Mouse (Mus musculus) forebrain, embryonic 11.5 days (tissue): ENCODE measurements around the gene Syt9. TPM values are rescaled to one million over a fixed set of nuclear protein-coding genes. Genes with fewer than 3 reads are reported as not detected.

Experiments
- ATAC-seq: fragments of 200-750 bp; cut with Nextera tagmentation; replicated peaks from 2 replicates; pipeline ENCODE4 v1.8.0; 2017; ENCODE audit warnings: moderate TSS enrichment; ENCODE audit not compliant: low FRiP score
- DNase-seq: peaks from one replicate; pipeline ENCODE4 v3.0.0-alpha.2; 2017; ENCODE audit warnings: low spot score
- H3K27ac ChIP-seq: fragments of 300-500 bp; sonication (generic); 2 replicates; pipeline ENCODE4 v1.5.1; 2014; ENCODE audit warnings: low read depth, low read length
- H3K27me3 ChIP-seq: fragments of 300-500 bp; sonication (generic); 2 replicates; pipeline ENCODE4 v1.6.1; 2014; ENCODE audit warnings: mild to moderate bottlenecking, low read length, mixed read lengths; ENCODE audit not compliant: control insufficient read depth, insufficient read depth
- H3K36me3 ChIP-seq: fragments of 300-500 bp; sonication (generic); 2 replicates; pipeline ENCODE4 v1.6.1; 2014; ENCODE audit warnings: mild to moderate bottlenecking, low read length, moderate library complexity, mixed read lengths; ENCODE audit not compliant: control insufficient read depth, insufficient read depth
- H3K4me1 ChIP-seq: fragments of 300-500 bp; sonication (generic); replicated peaks from 2 replicates; pipeline ENCODE4 v1.6.1; 2014; ENCODE audit warnings: low read length, mixed read lengths; ENCODE audit not compliant: control insufficient read depth, insufficient read depth
- H3K4me2 ChIP-seq: fragments of 300-500 bp; sonication (generic); 2 replicates; pipeline ENCODE4 v1.6.1; 2014; ENCODE audit warnings: low read depth, mild to moderate bottlenecking, low read length, moderate library complexity, mixed read lengths; ENCODE audit not compliant: severe bottlenecking
- H3K4me3 ChIP-seq: fragments of 300-500 bp; sonication (generic); 2 replicates; pipeline ENCODE4 v1.5.1; 2014; ENCODE audit warnings: low read depth, low read length
- H3K9ac ChIP-seq: fragments of 300-500 bp; sonication (generic); 2 replicates; pipeline ENCODE4 v1.6.1; 2014; ENCODE audit warnings: low read length
- H3K9me3 ChIP-seq: fragments of 300-500 bp; sonication (generic); 2 replicates; pipeline ENCODE4 v1.6.1; 2016; ENCODE audit warnings: low read length, mixed read lengths; ENCODE audit not compliant: control insufficient read depth
- WGBS: fragments of 180-500 bp; shearing (Covaris S2); extraction: QIAGEN DNeasy Blood & Tissue Kit; methylation state at CpG from one replicate; pipeline ENCODE4 v1.1.7; 2014; 5-methylcytosine and 5-hydroxymethylcytosine counted together
- polyA plus RNA-seq: library from polyadenylated mRNA; unstranded; fragments of >200 nt; fragmentation: Nextera tagmentation; extraction: Ambion mirVana; gene quantifications from 2 replicates; pipeline ENCODE4 v1.2.1, GENCODE M21; 2014

Syt9 gene
- 5.6 and 6.6 TPM in 2 replicates for polyA plus RNA-seq

DNA sequence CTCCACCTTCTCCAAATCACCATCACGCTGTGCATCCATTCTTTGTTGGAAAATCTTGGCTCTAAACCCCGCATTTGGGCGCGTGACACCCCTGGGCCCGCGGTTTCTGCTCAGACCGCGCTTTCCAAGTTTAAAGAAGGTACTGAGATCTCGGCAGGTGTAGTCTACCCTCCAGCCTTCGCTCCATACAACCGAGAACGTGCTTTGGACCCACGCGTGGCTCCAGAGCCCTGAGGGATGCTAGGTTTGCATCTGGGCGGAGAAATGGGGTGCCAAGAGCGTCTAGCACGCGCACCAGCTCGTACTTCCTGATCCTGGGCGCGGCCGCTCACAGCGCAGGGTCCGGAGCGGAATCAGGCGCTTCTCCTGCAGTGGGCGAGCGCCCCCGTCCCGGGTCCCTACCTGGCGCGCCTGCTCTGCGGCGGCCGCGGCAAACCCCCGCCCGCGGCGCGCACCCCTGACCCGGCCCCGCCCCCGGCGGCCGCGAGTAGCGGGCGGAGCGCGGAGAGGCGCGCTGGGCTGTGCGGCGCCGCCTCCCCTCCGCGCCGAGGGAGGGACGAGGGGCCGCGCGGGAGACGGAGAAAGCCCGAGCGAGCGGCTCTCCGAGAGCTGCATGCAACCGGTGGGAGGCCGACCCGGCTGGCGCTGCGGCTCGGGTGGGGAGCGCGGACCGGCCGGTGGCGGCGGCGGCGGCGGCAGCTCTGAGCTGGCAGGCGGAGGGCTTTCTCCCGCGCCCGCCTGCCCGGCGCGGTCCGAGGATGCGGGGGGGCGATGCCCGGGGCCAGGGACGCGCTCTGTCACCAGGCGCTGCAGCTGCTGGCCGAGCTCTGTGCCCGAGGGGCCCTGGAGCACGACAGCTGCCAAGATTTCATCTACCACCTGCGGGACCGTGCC is at the start of gene Syt9:
Gene Syt9 (plus strand): TSS at position 497 of the 894 bp plus-strand sequence.
- H3K4me2 ChIP-seq, result peak within 1 kb of the TSS; percentile 92
- peak within 1 kb of the TSS; percentile 67 for H3K4me3 ChIP-seq
- H3K27ac ChIP-seq, result no peak within 1 kb of the TSS
- DNase-seq (peak; percentile 75), ATAC-seq (peak; percentile 94)
- H3K27me3 ChIP-seq, result peaks cover 15% of the 10 kb centered on the region
- WGBS, result under 1% methylated on average over 76 of the region's 102 CpGs
- peak within 1 kb of the TSS; percentile 72 for H3K9ac ChIP-seq
- no peaks in the 10 kb centered on the region for H3K9me3 ChIP-seq
- no peaks in the 10 kb centered on the region for H3K36me3 ChIP-seq
- no peaks in the 10 kb centered on the region for H3K4me1 ChIP-seq

- no peaks in the 10 kb centered on the region for H3K4me1 ChIP-seq
- no peak overlapping the region for H3K9ac ChIP-seq
- H3K36me3 ChIP-seq, result no peaks in the 10 kb centered on the region
- no peak overlapping the region for H3K4me2 ChIP-seq
- H3K27me3 ChIP-seq, result no peaks in the 10 kb centered on the region
- 94% methylated on average over 5 of the region's 5 CpGs for WGBS
- DNase-seq (no peak), ATAC-seq (no peak)
- H3K27ac ChIP-seq, result no peak overlapping the region
- H3K9me3 ChIP-seq, result no peaks in the 10 kb centered on the region
- H3K4me3 ChIP-seq, result no peak overlapping the region
These were observed 31.5 kb upstream of the Syt9 start for GRCm38 (mm10) chr7:107339013-107339412.

DNA sequence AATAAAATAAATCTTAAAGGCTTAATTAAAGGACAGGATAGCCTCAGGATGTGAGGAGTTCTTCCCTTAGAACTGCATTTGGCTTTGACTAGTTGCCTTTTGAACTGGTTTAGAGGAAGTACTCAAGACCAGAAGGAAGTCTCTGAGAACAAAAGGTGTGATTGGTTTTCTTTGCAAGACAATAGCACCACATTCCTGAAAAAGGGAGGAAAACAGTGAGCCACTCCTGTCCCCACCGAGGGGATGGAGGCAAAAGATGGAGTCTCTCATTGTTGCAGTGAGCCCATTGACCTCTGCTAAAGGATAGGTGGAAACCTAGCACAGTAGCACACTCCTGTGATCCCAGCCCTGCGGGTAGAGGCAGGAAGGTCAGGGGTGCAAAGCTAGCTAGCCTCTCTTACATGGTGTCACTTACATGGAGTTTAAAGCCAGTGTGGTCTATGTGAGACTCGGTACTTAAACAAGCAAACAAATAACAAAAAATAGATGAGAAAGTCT is 30.9 kb upstream of the Syt9 start:
- H3K27ac ChIP-seq, result no peak overlapping the region
- no peak for ATAC-seq
- no peak for DNase-seq
- no peak overlapping the region for H3K4me2 ChIP-seq
- no peaks in the 10 kb centered on the region for H3K9me3 ChIP-seq
- H3K27me3 ChIP-seq, result no peaks in the 10 kb centered on the region
- no peaks in the 10 kb centered on the region for H3K4me1 ChIP-seq
- H3K36me3 ChIP-seq, result no peaks in the 10 kb centered on the region
- 51% methylated on average over 3 of the region's 3 CpGs for WGBS
- no peak overlapping the region for H3K9ac ChIP-seq
- H3K4me3 ChIP-seq, result no peak overlapping the region

DNA sequence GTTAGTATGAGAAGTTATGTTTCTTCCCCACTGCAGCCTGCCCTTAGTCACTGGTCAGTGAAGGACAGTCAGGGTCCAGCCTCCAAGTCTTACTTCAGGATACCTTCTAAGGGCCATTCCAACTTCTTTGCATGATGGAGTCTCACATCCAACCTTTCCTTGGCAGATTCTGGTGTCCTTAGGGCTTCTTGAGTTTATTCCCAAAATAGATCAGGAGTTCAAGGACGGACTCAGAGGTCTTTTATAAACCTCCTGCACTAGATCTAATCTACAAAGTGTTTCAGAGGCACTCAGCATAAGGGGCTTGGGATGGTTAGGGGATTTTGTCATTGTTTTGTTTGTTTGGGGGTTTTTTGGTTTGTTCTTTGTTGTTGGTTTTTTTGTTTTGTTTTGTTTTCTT is 30.3 kb upstream of the Syt9 start:
- Histone ChIP-seq H3K4me3 (no peak overlapping the region), H3K4me1 (no peaks in the 10 kb centered on the region), H3K4me2 (no peak overlapping the region), H3K27ac (no peak overlapping the region), H3K27me3 (no peaks in the 10 kb centered on the region), H3K9ac (no peak overlapping the region), H3K9me3 (no peaks in the 10 kb centered on the region), H3K36me3 (no peaks in the 10 kb centered on the region)
- 85% methylated on average over 1 of the region's 1 CpGs for WGBS
- no peak for ATAC-seq
- DNase-seq, result no peak

GRCm38 (mm10) chr7:107341519-107342190 is 28.9 kb upstream of the Syt9 start:
- peak; percentile 60 for ATAC-seq

GRCm38 (mm10) chr7:107349201-107349600 is 21.3 kb upstream of the Syt9 start:
- Histone ChIP-seq H3K9me3 (no peaks in the 10 kb centered on the region), H3K27me3 (no peaks in the 10 kb centered on the region), H3K36me3 (no peaks in the 10 kb centered on the region), H3K4me2 (no peak overlapping the region), H3K4me3 (no peak overlapping the region), H3K9ac (no peak overlapping the region), H3K27ac (no peak overlapping the region), H3K4me1 (no peaks in the 10 kb centered on the region)
- 82% methylated on average over 1 of the region's 1 CpGs for WGBS
- ATAC-seq (no peak), DNase-seq (no peak)

More at GRCm38 (mm10) chr7:107341519-107342190, 28.9 kb upstream of the Syt9 start:
- Histone ChIP-seq H3K4me3 (no peak overlapping the region), H3K9me3 (no peaks in the 10 kb centered on the region), H3K36me3 (no peaks in the 10 kb centered on the region), H3K4me2 (no peak overlapping the region), H3K4me1 (no peaks in the 10 kb centered on the region), H3K9ac (no peak overlapping the region), H3K27me3 (no peaks in the 10 kb centered on the region), H3K27ac (no peak overlapping the region)
- 57% methylated on average over 8 of the region's 8 CpGs for WGBS
- DNase-seq, result no peak

DNA sequence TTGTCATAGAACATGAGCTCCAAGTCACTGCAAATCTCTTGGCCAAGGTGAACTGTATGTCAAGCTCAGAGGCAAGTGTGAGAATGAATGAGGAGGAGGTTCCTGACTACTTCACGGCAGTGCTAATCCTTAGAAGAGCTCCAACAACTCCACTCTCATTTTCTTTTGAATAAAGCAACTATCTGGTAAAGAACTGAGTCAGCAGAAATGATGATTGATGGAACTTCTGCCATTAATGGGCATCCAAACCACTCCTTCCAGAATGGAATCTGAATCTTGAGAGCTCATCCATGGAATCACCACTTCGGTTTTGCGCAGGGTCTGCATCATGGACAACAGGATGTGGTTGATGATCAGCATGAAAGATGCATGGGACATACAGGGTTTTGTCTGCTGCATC is 8.4 kb upstream of the Syt9 start:
- H3K9me3 ChIP-seq, result no peaks in the 10 kb centered on the region
- 90% methylated on average over 3 of the region's 3 CpGs for WGBS
- H3K27me3 ChIP-seq, result no peaks in the 10 kb centered on the region
- no peak overlapping the region for H3K9ac ChIP-seq
- no peak overlapping the region for H3K4me3 ChIP-seq
- no peak overlapping the region for H3K27ac ChIP-seq
- H3K4me2 ChIP-seq, result no peak overlapping the region
- ATAC-seq, result no peak
- DNase-seq, result no peak
- H3K36me3 ChIP-seq, result no peaks in the 10 kb centered on the region
- H3K4me1 ChIP-seq, result no peaks in the 10 kb centered on the region

DNA sequence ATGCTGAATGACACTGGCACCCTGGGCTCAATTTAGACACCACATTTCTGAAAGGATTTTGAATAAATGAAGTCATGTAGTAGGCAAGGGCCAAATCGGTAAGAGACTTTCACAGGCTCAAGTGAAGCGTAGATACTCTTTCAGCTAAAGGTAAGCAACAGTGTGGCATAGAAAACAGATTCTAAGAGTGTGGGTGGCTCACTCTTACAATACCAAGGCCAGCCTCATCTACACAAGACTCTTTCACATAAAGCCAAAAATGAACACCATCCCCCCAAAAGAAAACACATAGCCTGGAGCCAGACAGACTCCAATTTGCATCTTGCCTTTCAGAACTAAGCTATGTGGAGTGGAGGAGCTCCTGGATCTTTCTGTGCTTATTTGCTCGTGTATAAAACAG is 7.9 kb upstream of the Syt9 start:
- Histone ChIP-seq H3K4me3 (no peak overlapping the region), H3K9ac (no peak overlapping the region), H3K27ac (no peak overlapping the region), H3K9me3 (no peaks in the 10 kb centered on the region), H3K36me3 (no peaks in the 10 kb centered on the region), H3K4me1 (no peaks in the 10 kb centered on the region), H3K4me2 (no peak overlapping the region), H3K27me3 (no peaks in the 10 kb centered on the region)
- WGBS, result 81% methylated on average over 3 of the region's 3 CpGs
- DNase-seq, result no peak
- no peak for ATAC-seq
